Mouse (Mus musculus) liver, adult (tissue): ENCODE results near the gene Iqcf4.

Experiments
- GATA4 ChIP-seq: IDR thresholded peaks from 2 replicates; pipeline ENCODE4 v1.6.1; 2014; ENCODE audit warnings: mild to moderate bottlenecking, low read length; ENCODE audit not compliant: insufficient replicate concordance

Gene Iqcf4

DNA sequence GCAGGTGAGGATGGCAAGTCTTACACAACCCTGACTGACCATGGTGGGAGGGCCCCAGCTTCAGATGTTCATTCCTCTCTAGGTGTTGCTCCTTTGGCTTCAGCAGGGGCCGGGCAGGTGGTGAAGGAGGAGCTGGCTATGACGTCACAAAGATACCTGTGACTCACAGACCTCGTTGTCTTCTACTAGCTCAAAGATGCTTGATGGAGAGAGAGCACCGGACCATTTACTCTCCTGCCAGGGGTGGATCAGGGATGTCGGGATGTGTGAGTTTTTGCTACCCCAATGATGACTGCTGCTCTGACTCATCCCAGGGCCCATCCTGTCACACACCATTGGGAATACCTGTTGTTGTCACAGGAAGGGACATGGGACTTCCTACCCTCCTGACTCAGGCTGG lies 9.3 kb downstream of the Iqcf4 start, which contains the start of gene Iqcf3:
Iqcf3 (minus strand) TSS at position 101 of the 400 bp plus-strand sequence.
- no peak for TF ChIP-seq GATA4

- TF ChIP-seq GATA4, result no peak
These were observed 35.8 kb downstream of the Iqcf4 start for GRCm38 (mm10) chr9:106534975-106535374.

- TF ChIP-seq GATA4, result no peak
These were observed 36.5 kb downstream of the Iqcf4 start for GRCm38 (mm10) chr9:106534296-106534695.

DNA sequence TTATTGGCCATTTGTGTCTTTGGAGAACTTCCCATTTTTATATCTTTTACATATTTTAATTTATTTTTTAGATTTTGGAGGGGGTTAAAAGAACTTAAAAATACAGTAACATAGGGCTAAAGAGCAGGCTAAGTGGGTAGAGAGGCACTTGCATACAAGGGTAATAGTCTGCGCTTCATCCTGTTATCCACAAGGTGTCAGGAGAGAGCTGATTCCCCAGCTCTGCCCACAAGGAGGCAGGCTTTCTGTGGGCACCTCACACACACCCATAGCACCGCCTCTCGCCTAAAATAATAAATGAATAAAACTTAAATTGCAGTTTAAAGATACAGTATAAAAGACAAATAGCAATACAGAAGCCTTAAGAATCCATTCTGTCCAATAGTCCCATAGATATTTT lies 39.0 kb downstream of the Iqcf4 start:
- TF ChIP-seq GATA4, result no peak

- no peak for TF ChIP-seq GATA4
These were observed 50.9 kb downstream of the Iqcf4 start for GRCm38 (mm10) chr9:106519909-106520308.

DNA sequence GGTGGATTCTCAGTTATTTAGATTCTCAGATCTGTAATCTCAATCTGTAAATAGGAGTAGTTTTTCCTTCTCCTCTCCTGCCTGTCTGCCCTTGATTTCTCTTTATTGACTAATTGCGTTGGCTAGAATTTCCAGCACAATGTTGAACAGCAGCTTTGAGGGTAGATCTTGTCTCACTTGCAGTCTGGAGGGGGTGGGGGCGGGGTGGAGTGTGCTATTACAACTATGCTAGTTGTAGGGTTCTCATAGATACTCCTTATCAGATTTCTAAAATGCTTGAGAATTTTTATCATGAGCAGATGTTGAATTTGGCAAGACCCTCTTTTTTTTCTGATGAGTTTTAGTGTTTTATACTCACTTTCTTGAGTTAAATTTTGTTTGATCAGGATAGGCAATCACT lies 51.4 kb downstream of the Iqcf4 start:
- TF ChIP-seq GATA4, result no peak
